Mouse (Mus musculus): Measurements from ENCODE around the gene 1110051M20Rik.

- TF ChIP-seq CTCF (IDR thresholded peaks at IDR 0.05) (no peak), EP300 (IDR thresholded peaks at IDR 0.05) (no peak)
These were observed 113.3 kb downstream of the 1110051M20Rik start for GRCm38 (mm10) chr2:91331051-91331843.

Data from lung, postnatal 0 days (tissue).